Mouse (Mus musculus): ENCODE measurements around the gene Gck.

DNA sequence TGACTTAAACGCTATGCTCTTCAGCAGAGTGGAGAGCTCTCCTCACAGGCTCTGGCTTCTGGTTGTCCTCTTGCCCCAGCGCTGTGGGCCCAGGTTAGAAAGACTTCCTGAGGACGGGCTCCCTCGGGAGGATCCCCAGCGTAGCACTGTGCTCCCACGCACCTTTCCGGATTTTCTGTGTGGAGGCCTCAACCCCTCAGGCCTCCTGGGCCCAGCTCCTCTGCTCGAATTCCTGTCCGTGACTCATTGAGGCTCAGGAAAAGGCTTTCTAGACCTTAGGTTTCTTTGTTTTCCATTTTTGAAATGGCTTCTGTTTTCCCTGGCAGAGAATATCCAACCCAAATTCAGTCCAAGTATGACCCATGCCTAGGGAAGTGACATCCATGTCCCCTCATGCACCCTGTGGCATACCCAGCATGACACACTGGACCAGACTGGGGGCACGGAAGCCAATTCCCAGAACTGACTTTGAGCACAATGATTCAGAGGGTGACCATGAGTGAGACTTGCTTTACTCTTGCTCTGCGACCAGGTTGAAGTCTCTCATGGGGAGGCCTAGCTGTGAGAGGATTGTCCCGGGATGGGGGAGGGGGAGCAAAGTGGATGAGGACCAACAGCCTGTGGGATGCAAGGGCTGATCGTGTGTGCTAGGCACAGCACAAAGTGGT lies 89.9 kb downstream of the Gck start:
- TF ChIP-seq CTCF (IDR thresholded peaks at IDR 0.05; ENCODE audit: extremely low read depth, insufficient read length, insufficient replicate concordance, low read depth, low read length) (no peak), POLR2A (IDR thresholded peaks at IDR 0.05; ENCODE audit: low read depth, low read length) (no peak)

Data from small intestine, adult 2 months (tissue).